Mouse (Mus musculus): ENCODE results near the gene Gm1673.
"Not testable (repeated sequence)": the region's sequence is repeated elsewhere in the genome, so short reads cannot be mapped to it uniquely, and the experiment has no call there.

DNA sequence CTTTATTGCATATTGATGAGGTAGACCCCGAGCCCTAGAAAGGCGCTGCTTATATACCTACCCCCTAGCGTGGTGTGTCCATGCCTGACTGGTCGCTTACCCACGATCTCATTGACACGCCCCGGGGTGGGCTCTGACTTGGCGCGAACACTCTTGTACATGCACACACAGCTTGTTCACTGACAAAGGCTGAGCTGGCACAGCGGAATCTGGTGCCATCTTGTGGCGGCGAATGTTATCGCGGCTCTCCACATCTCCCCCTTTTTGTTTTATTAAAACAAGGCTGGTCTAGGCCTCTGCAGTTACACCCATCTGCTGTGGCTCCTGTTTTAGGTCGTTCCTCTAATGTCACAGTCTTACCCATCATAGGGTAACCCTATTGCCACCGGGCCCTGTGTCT, 36.2 kb upstream of the Gm1673 start:
- TF ChIP-seq CTCF (IDR thresholded peaks at IDR 0.05; ENCODE audit: extremely low read depth, insufficient read length, insufficient replicate concordance, low read depth, low read length); POLR2A (IDR thresholded peaks at IDR 0.05; ENCODE audit: low read depth, low read length): not testable (repeated sequence)
